Mouse (Mus musculus) cerebellum, adult 2 months (tissue): ENCODE measurements at regions not wholly inside any gene's neighbourhood (a gene's known extent, or its start where the extent isn't known, plus 50 kb on each side); places are given as distances from the start of the nearest gene placed in this dataset.

Experiments used
- DNase-seq, 2 experiments: peaks; one replicate each; pipeline ENCODE4 v3.0.0; 2021
- H3K27ac ChIP-seq: fragments of 200-500 bp; 2 replicates; pipeline ENCODE4 v1.5.1; 2012; ENCODE audit warnings: low read length, control low read depth, inconsistent platforms; ENCODE audit not compliant: insufficient read depth
- H3K27me3 ChIP-seq: fragments of 200-500 bp; 2 replicates; pipeline ENCODE4 v1.6.1; 2012; ENCODE audit warnings: inconsistent platforms, mild to moderate bottlenecking, low read length, moderate library complexity; ENCODE audit not compliant: control insufficient read depth, insufficient read depth
- H3K4me1 ChIP-seq: fragments of 200-500 bp; 2 replicates; pipeline ENCODE4 v1.6.1; 2011; ENCODE audit warnings: low read length; ENCODE audit not compliant: control insufficient read depth, insufficient read depth
- H3K4me3 ChIP-seq: fragments of 200-500 bp; replicated peaks from 2 replicates; pipeline ENCODE3; 2011; ENCODE audit warnings: mild to moderate bottlenecking, low read depth, low read length, control low read depth; ENCODE audit not compliant: insufficient read depth
- CTCF ChIP-seq: fragments of 200-500 bp; IDR thresholded peaks from 2 replicates; pipeline ENCODE4 v1.5.1; 2011; ENCODE audit warnings: low read depth, mild to moderate bottlenecking, control low read depth, low read length, moderate library complexity, borderline replicate concordance; ENCODE audit not compliant: insufficient read depth
- POLR2A ChIP-seq: fragments of 200-500 bp; IDR thresholded peaks from 2 replicates; pipeline ENCODE4 v1.6.1; 2011; ENCODE audit warnings: low read length, control low read depth, borderline replicate concordance; ENCODE audit not compliant: insufficient read depth
- WGBS: fragments of 180-500 bp; shearing (Covaris S2); methylation state at CpG from one replicate; pipeline ENCODE4 v1.1.7; 2018; 5-methylcytosine and 5-hydroxymethylcytosine counted together

- Histone ChIP-seq H3K4me1 (no peaks in the 10 kb centered on the region), H3K27ac (no peak overlapping the region), H3K4me3 (no peak overlapping the region), H3K27me3 (no peaks in the 10 kb centered on the region; the same call in 1 of the 2 replicates)
- DNase-seq, result no peak
- TF ChIP-seq CTCF (no peak), POLR2A (no peak)
- WGBS, result 79% methylated on average over 2 of the region's 2 CpGs
Observed at GRCm38 (mm10) chr1:18849038-18849437, 253.8 kb upstream of the Tfap2d start.

GRCm38 (mm10) chr1:18857457-18857856, 245.4 kb upstream of the Tfap2d start:
- TF ChIP-seq POLR2A (no peak), CTCF (no peak)
- H3K4me1 ChIP-seq, result no peaks in the 10 kb centered on the region
- H3K4me3 ChIP-seq, result no peak overlapping the region
- WGBS, result 66% methylated on average over 3 of the region's 3 CpGs
- H3K27me3 ChIP-seq, result no peaks in the 10 kb centered on the region
- H3K27ac ChIP-seq, result no peak overlapping the region
- DNase-seq, result no peak

GRCm38 (mm10) chr1:18903266-18903665, 199.6 kb upstream of the Tfap2d start:
- WGBS, result 17% methylated on average over 1 of the region's 1 CpGs
- TF ChIP-seq CTCF (no peak), POLR2A (no peak)

GRCm38 (mm10) chr1:18903696-18904095, 199.1 kb upstream of the Tfap2d start:
- 5% methylated on average over 4 of the region's 4 CpGs for WGBS
- Histone ChIP-seq H3K27me3 (no peaks in the 10 kb centered on the region), H3K4me3 (no peak overlapping the region), H3K27ac (peak overlapping the region; percentile 83; the same call in 1 of the 2 replicates), H3K4me1 (peaks cover 18% of the 10 kb centered on the region; the same call in 1 of the 2 replicates)
- TF ChIP-seq POLR2A (no peak), CTCF (no peak)
- peak; percentile 67 to 87 for DNase-seq

More at GRCm38 (mm10) chr1:18903266-18903665, 199.6 kb upstream of the Tfap2d start:
- no peaks in the 10 kb centered on the region for H3K27me3 ChIP-seq
- peak; percentile 52 to 81 for DNase-seq
- H3K4me1 ChIP-seq, result peaks cover 18% of the 10 kb centered on the region; the same call in 1 of the 2 replicates
- H3K4me3 ChIP-seq, result no peak overlapping the region
- H3K27ac ChIP-seq, result peak overlapping the region; percentile 83; the same call in 1 of the 2 replicates

- DNase-seq, result no peak
- Histone ChIP-seq H3K4me1 (no peaks in the 10 kb centered on the region), H3K27me3 (no peaks in the 10 kb centered on the region), H3K27ac (no peak overlapping the region), H3K4me3 (no peak overlapping the region)
- WGBS, result 79% methylated on average over 4 of the region's 4 CpGs
- no peak for TF ChIP-seq POLR2A
- no peak for TF ChIP-seq CTCF
Observed at GRCm38 (mm10) chr1:18911578-18911977, 191.2 kb upstream of the Tfap2d start.

- Histone ChIP-seq H3K4me1 (no peaks in the 10 kb centered on the region), H3K27me3 (no peaks in the 10 kb centered on the region), H3K4me3 (no peak overlapping the region), H3K27ac (no peak overlapping the region)
- WGBS, result 100% methylated on average over 1 of the region's 1 CpGs
- TF ChIP-seq POLR2A, result no peak
- TF ChIP-seq CTCF, result no peak
- no peak for DNase-seq
Observed at GRCm38 (mm10) chr1:18956276-18956675, 146.5 kb upstream of the Tfap2d start.

- TF ChIP-seq CTCF (no peak), POLR2A (no peak)
- H3K27me3 ChIP-seq, result no peaks in the 10 kb centered on the region
- no peaks in the 10 kb centered on the region for H3K4me1 ChIP-seq
- no peak for DNase-seq
- no peak overlapping the region for H3K27ac ChIP-seq
- no peak overlapping the region for H3K4me3 ChIP-seq
- 72% methylated on average over 6 of the region's 6 CpGs for WGBS
Observed at GRCm38 (mm10) chr1:18956975-18957374, 145.8 kb upstream of the Tfap2d start.

GRCm38 (mm10) chr1:18961464-18961863, 141.4 kb upstream of the Tfap2d start:
- H3K4me1 ChIP-seq, result no peaks in the 10 kb centered on the region
- DNase-seq, result no peak
- no peak overlapping the region for H3K4me3 ChIP-seq
- no peaks in the 10 kb centered on the region for H3K27me3 ChIP-seq
- TF ChIP-seq CTCF, result no peak
- no peak for TF ChIP-seq POLR2A
- no peak overlapping the region for H3K27ac ChIP-seq
- 66% methylated on average over 9 of the region's 9 CpGs for WGBS

- Histone ChIP-seq H3K27ac (no peak overlapping the region), H3K4me1 (no peaks in the 10 kb centered on the region), H3K4me3 (no peak overlapping the region), H3K27me3 (no peaks in the 10 kb centered on the region)
- TF ChIP-seq POLR2A (no peak), CTCF (no peak)
- no peak for DNase-seq
- 67% methylated on average over 3 of the region's 3 CpGs for WGBS
Observed at GRCm38 (mm10) chr1:18961889-18962288, 140.9 kb upstream of the Tfap2d start.
